Mouse (Mus musculus): ENCODE results near the gene Rasal3. TPM values are rescaled to one million over a fixed set of nuclear protein-coding genes. Genes with fewer than 3 reads are reported as not detected.

Rasal3 gene
- polyA plus RNA-seq, 1 experiment from 2014 or later = 0.94 TPM

DNA sequence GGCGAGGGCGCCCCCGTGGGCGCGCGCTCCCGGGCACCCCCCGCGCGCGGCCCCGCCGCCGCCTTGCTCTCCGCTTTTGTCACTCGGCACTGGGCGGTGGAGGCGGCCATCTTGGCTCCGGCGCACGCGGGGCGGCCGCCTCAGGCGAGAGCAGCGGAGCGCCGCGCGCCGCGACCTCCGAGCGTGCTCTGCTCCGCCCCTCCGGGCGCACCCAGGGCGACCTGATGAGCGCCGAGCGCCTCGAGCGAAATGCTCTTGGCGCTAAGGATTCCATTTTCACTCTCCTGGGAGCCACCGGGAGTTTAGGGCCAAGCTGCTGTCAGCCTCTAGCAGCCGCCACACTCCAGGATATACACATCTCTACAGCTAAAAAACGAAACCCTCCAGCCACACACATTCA lies 39.1 kb downstream of the Rasal3 start:
- Histone ChIP-seq H3K4me2 (peak overlapping the region; percentile 94), H3K9ac (ENCODE audit: low read depth, low read length) (peak overlapping the region; percentile 97), H3K4me3 (ENCODE audit: low read depth, low read length) (peak overlapping the region; percentile 98), H3K27me3 (ENCODE audit: control insufficient read depth, insufficient read depth, low read length) (no peaks in the 10 kb centered on the region), H3K9me3 (replicated peaks; ENCODE audit: control insufficient read depth, low read length) (no peaks in the 10 kb centered on the region), H3K36me3 (ENCODE audit: control insufficient read depth, insufficient read depth, low read length) (peaks cover 8% of the 10 kb centered on the region), H3K4me1 (ENCODE audit: control insufficient read depth, insufficient read depth, low read length) (peaks cover 19% of the 10 kb centered on the region), H3K27ac (ENCODE audit: low read depth, low read length) (peak overlapping the region; percentile 71)
- WGBS (ENCODE audit: insufficient replicate concordance) = under 1% methylated on average over 33 of the region's 47 CpGs
- peak; percentile 90 for ATAC-seq (replicated peaks; ENCODE audit: insufficient number of reproducible peaks, low FRiP score, low TSS enrichment)

DNA sequence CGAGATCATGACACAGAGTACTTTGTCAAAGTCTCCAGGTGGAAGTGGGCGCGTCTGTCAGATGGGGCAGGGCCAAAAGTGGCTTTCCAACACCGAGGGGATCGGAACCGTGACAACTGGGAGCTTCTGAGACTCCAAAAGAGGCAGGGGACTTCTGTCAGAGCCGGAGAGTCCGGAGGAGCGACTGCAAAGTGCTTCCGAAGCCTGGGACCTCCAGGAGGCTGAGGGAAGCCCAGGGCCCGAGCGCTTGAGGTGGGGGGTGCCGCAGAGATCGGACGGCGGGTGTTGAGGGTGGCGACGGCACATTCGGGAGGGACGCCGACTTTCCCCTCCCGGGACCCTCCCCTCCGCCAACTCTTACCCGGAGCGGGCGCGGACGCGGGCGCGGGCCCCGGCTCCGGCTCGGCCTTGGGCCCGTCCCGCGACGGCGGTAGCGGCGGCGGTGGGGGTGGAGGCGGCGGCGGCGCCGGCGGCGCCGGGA lies 39.5 kb downstream of the Rasal3 start:
- H3K27me3 ChIP-seq (ENCODE audit: control insufficient read depth, insufficient read depth, low read length) = no peaks in the 10 kb centered on the region
- peak overlapping the region; percentile 71 for H3K27ac ChIP-seq (ENCODE audit: low read depth, low read length)
- WGBS (ENCODE audit: insufficient replicate concordance) = under 1% methylated on average over 24 of the region's 50 CpGs
- H3K9me3 ChIP-seq (replicated peaks; ENCODE audit: control insufficient read depth, low read length) = no peaks in the 10 kb centered on the region
- H3K9ac ChIP-seq (ENCODE audit: low read depth, low read length) = peak overlapping the region; percentile 97
- H3K4me2 ChIP-seq = peak overlapping the region; percentile 94
- peak; percentile 29 for ATAC-seq (replicated peaks; ENCODE audit: insufficient number of reproducible peaks, low FRiP score, low TSS enrichment)
- H3K4me3 ChIP-seq (ENCODE audit: low read depth, low read length) = peak overlapping the region; percentile 98
- peaks cover 19% of the 10 kb centered on the region for H3K4me1 ChIP-seq (ENCODE audit: control insufficient read depth, insufficient read depth, low read length)
- H3K36me3 ChIP-seq (ENCODE audit: control insufficient read depth, insufficient read depth, low read length) = peaks cover 10% of the 10 kb centered on the region

DNA sequence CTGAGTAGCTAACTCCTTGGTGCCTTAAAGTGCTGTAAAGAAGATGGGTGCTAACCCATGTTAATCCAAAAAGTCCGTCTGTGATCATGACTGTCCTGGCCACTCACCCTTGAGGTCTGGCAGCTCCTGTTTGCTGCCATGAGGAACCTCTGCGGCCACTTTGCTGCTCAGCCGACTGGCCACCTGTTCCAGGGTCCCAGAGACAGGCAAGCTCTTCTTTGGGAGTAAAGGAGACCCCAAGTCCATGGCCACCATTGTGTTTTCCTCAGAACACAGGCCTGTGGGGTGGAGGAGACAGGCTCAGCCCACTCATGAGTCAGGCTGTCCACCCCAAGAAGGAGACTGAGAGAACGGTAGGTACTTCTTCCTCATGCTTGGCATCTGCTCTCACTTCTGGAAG lies 40.7 kb downstream of the Rasal3 start:
- H3K36me3 ChIP-seq (ENCODE audit: control insufficient read depth, insufficient read depth, low read length) = peaks cover 16% of the 10 kb centered on the region
- H3K4me3 ChIP-seq (ENCODE audit: low read depth, low read length) = peak overlapping the region; percentile 98; the same call in 1 of the 2 replicates
- no peak overlapping the region for H3K9ac ChIP-seq (ENCODE audit: low read depth, low read length)
- no peak for ATAC-seq (replicated peaks; ENCODE audit: insufficient number of reproducible peaks, low FRiP score, low TSS enrichment)
- 81% methylated on average over 4 of the region's 4 CpGs for WGBS (ENCODE audit: insufficient replicate concordance)
- peaks cover 19% of the 10 kb centered on the region for H3K4me1 ChIP-seq (ENCODE audit: control insufficient read depth, insufficient read depth, low read length)
- H3K4me2 ChIP-seq = peak overlapping the region; percentile 94
- H3K9me3 ChIP-seq (replicated peaks; ENCODE audit: control insufficient read depth, low read length) = no peaks in the 10 kb centered on the region
- H3K27ac ChIP-seq (ENCODE audit: low read depth, low read length) = no peak overlapping the region
- no peaks in the 10 kb centered on the region for H3K27me3 ChIP-seq (ENCODE audit: control insufficient read depth, insufficient read depth, low read length)

DNA sequence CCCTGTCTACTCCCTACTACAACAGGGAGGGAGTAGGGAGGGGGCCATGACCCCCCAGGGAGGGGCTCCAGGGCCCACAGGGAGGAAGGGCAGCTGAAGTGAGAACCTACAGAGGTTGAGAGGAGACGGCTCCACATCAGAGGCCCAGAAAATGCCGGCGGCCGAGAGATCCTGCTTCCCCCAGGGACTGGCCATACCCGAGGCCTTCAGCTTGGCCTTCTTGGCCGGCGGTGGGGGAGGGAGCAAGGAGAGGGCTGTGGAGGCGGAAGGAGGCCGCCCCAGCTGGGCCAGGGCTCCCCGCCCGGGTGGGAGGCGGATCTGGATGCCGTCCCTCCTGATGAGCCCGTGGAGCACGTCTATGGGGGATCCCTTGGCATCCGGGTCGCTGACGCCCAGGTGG lies 43.5 kb downstream of the Rasal3 start:
- WGBS (ENCODE audit: insufficient replicate concordance) = 89% methylated on average over 18 of the region's 18 CpGs
- H3K4me3 ChIP-seq (ENCODE audit: low read depth, low read length) = no peak overlapping the region
- H3K27me3 ChIP-seq (ENCODE audit: control insufficient read depth, insufficient read depth, low read length) = no peaks in the 10 kb centered on the region
- no peak overlapping the region for H3K27ac ChIP-seq (ENCODE audit: low read depth, low read length)
- H3K9me3 ChIP-seq (replicated peaks; ENCODE audit: control insufficient read depth, low read length) = no peaks in the 10 kb centered on the region
- no peak overlapping the region for H3K4me2 ChIP-seq
- no peak for ATAC-seq (replicated peaks; ENCODE audit: insufficient number of reproducible peaks, low FRiP score, low TSS enrichment)
- H3K4me1 ChIP-seq (ENCODE audit: control insufficient read depth, insufficient read depth, low read length) = peaks cover 12% of the 10 kb centered on the region
- H3K9ac ChIP-seq (ENCODE audit: low read depth, low read length) = no peak overlapping the region
- H3K36me3 ChIP-seq (ENCODE audit: control insufficient read depth, insufficient read depth, low read length) = peaks cover 37% of the 10 kb centered on the region

DNA sequence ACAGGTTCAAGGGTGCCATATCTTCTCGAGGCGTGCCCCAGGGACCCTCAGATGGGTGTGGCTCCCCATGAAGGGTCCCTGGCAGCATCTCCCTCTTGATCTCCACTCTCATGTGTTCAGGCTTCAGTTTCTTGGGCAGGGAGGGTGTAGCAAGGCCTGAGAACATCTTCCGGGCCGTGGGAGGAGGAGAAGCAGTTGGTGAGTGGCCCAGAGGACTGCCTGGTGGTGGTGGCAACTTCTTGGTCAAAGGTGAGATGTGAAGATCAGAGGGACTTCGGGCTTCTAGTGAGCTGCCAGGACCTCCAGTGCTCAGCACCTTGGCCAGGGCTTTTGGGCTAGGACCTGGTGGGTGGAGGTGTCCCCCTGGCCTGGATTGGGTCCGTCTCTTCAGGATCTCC lies 44.4 kb downstream of the Rasal3 start:
- WGBS (ENCODE audit: insufficient replicate concordance) = 92% methylated on average over 6 of the region's 6 CpGs
- peaks cover 40% of the 10 kb centered on the region for H3K36me3 ChIP-seq (ENCODE audit: control insufficient read depth, insufficient read depth, low read length)
- no peak overlapping the region for H3K4me3 ChIP-seq (ENCODE audit: low read depth, low read length)
- no peak for ATAC-seq (replicated peaks; ENCODE audit: insufficient number of reproducible peaks, low FRiP score, low TSS enrichment)
- no peak overlapping the region for H3K9ac ChIP-seq (ENCODE audit: low read depth, low read length)
- H3K27ac ChIP-seq (ENCODE audit: low read depth, low read length) = no peak overlapping the region
- no peak overlapping the region for H3K4me2 ChIP-seq
- peaks cover 8% of the 10 kb centered on the region for H3K4me1 ChIP-seq (ENCODE audit: control insufficient read depth, insufficient read depth, low read length)
- H3K27me3 ChIP-seq (ENCODE audit: control insufficient read depth, insufficient read depth, low read length) = no peaks in the 10 kb centered on the region
- H3K9me3 ChIP-seq (replicated peaks; ENCODE audit: control insufficient read depth, low read length) = no peaks in the 10 kb centered on the region

DNA sequence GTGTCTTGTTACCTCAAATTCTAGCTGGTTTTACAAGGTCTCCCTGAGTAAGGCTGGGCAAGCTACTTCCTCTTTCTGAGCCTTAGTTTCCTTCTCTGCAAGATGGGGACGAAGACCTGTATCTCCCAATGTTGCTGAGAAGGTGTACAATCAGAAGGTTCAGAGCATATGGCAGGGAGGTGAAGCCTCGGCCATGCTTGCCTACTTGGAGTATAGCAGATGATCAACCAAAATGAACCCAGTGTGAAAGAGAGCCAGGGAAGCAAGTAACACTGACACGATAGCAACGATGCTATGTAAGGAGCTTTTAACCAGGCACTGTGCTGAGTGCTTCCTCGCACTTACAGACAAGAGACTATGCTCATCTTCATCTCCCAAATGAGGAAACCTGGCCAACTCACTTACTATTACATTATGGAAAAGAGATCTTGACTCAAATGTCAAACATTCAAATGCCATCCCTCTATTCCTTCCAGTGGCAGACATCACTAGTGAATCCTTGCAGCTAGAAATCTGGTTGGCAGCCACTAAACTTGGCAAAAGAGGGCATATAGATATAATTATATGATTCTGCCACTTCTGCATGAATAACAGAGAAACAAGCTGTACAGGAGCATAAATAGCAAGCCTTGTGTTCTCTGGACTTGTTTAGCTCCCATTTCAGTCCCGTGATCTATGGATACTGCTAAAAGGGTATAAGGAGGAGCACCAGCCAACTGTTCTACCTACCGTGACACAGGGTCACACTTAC lies 45.0 kb downstream of the Rasal3 start:
- WGBS (ENCODE audit: insufficient replicate concordance) = 94% methylated on average over 7 of the region's 7 CpGs
- H3K27ac ChIP-seq (ENCODE audit: low read depth, low read length) = no peak overlapping the region
- peaks cover 8% of the 10 kb centered on the region for H3K4me1 ChIP-seq (ENCODE audit: control insufficient read depth, insufficient read depth, low read length)
- peaks cover 40% of the 10 kb centered on the region for H3K36me3 ChIP-seq (ENCODE audit: control insufficient read depth, insufficient read depth, low read length)
- H3K27me3 ChIP-seq (ENCODE audit: control insufficient read depth, insufficient read depth, low read length) = no peaks in the 10 kb centered on the region
- no peak overlapping the region for H3K4me2 ChIP-seq
- H3K9me3 ChIP-seq (replicated peaks; ENCODE audit: control insufficient read depth, low read length) = no peaks in the 10 kb centered on the region
- ATAC-seq (replicated peaks; ENCODE audit: insufficient number of reproducible peaks, low FRiP score, low TSS enrichment) = no peak
- H3K4me3 ChIP-seq (ENCODE audit: low read depth, low read length) = no peak overlapping the region
- H3K9ac ChIP-seq (ENCODE audit: low read depth, low read length) = no peak overlapping the region

DNA sequence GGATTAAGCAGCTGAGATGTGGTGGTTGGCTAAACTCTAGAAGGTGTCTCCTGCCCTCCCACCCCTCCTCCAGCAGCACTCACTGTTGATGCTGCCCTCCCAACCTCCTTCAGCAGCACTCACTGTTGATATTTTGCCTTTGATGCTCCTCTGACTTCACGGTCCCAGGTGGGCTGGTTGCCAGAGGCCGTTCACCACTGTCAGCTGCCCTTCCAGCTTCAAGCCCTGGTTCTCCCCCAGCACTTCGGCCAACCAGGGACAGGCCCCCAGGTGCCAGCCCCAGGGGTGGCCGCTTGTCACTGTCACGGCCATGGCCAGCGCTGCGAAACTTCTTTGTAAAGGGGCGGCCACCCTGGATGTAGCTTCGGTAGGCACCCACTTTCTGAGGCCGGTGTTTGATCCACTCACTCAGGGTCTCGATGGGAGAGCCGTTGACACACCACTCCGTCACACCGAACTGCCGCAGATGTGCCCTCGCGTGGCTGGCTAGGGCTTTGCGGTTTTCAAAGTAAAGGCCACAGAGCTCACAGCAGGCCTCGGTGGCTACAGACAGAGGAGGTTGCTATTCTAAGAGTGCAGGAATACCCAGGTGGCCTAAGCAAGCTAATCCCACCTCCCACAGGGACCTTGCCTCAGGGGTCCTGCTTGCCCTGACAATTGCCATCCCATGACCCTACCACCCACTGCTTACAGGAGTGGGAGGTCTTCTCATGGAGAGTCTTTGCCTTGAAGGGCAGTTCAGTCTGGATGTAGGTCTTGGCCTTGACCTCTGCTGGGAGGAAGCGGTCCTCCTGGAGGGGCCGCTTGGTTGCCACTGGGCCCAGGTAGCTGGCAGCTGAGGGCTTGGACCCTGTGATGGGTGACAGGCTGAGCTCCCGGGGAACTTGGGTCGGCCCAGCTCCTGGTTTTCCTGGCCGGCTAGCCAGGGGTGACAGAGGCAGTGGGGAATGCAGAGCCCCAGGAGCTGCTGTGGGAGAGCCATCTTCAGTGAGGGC lies 46.3 kb downstream of the Rasal3 start:
- Histone ChIP-seq H3K4me3 (ENCODE audit: low read depth, low read length) (no peak overlapping the region), H3K4me2 (no peak overlapping the region), H3K36me3 (ENCODE audit: control insufficient read depth, insufficient read depth, low read length) (peaks cover 40% of the 10 kb centered on the region), H3K9ac (ENCODE audit: low read depth, low read length) (no peak overlapping the region), H3K4me1 (ENCODE audit: control insufficient read depth, insufficient read depth, low read length) (no peaks in the 10 kb centered on the region), H3K27me3 (ENCODE audit: control insufficient read depth, insufficient read depth, low read length) (no peaks in the 10 kb centered on the region), H3K27ac (ENCODE audit: low read depth, low read length) (no peak overlapping the region), H3K9me3 (replicated peaks; ENCODE audit: control insufficient read depth, low read length) (no peaks in the 10 kb centered on the region)
- WGBS (ENCODE audit: insufficient replicate concordance) = 84% methylated on average over 24 of the region's 24 CpGs
- ATAC-seq (replicated peaks; ENCODE audit: insufficient number of reproducible peaks, low FRiP score, low TSS enrichment) = no peak

DNA sequence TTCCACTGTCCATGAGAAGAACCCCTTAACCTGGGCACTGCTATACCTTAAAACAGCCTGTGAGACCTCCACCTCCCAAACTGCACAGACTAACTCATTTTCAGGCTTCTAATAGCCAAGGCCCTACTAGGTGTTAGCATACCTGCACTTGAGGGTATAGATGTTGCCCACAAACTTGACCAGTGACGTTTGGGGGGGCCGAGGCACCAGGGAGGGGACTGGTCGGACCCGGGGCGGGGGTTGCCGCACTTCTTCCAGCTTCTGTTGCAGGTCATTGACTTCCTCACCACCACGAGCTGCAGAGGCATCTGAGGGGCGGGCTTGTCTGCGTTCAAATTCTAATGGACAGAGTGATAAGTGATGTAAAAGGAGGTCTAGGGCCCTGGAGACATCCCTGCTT lies 47.1 kb downstream of the Rasal3 start:
- H3K4me2 ChIP-seq = no peak overlapping the region
- WGBS (ENCODE audit: insufficient replicate concordance) = 88% methylated on average over 9 of the region's 9 CpGs
- H3K27me3 ChIP-seq (ENCODE audit: control insufficient read depth, insufficient read depth, low read length) = no peaks in the 10 kb centered on the region
- H3K36me3 ChIP-seq (ENCODE audit: control insufficient read depth, insufficient read depth, low read length) = peaks cover 37% of the 10 kb centered on the region
- 0 out of 2 replicates have a peak, but pooled peaks cover under 1% of the 10 kb centered on the region for H3K4me1 ChIP-seq (ENCODE audit: control insufficient read depth, insufficient read depth, low read length)
- no peak for ATAC-seq (replicated peaks; ENCODE audit: insufficient number of reproducible peaks, low FRiP score, low TSS enrichment)
- no peaks in the 10 kb centered on the region for H3K9me3 ChIP-seq (replicated peaks; ENCODE audit: control insufficient read depth, low read length)
- no peak overlapping the region for H3K9ac ChIP-seq (ENCODE audit: low read depth, low read length)
- no peak overlapping the region for H3K27ac ChIP-seq (ENCODE audit: low read depth, low read length)
- no peak overlapping the region for H3K4me3 ChIP-seq (ENCODE audit: low read depth, low read length)
